Mouse (Mus musculus): Measurements from ENCODE around the gene Dhx58.
"Not testable (repeated sequence)": the region's sequence is repeated elsewhere in the genome, so short reads cannot be mapped to it uniquely, and the experiment has no call there.

The Dhx58 gene

GRCm38 (mm10) chr11:100703366-100703765 is 705 bp downstream of the Dhx58 start:
- intact Hi-C loops (cut with DNase I), result loop anchor here (5.0 kb wide), 1 partner anchor 131 kb away; the partner anchor contains the start of gene Cnp

GRCm38 (mm10) chr11:100702906-100703305 is 1.2 kb downstream of the Dhx58 start:
- intact Hi-C loops (cut with DNase I), result loop anchor here (5.0 kb wide), 1 partner anchor 131 kb away; the partner anchor contains the start of gene Cnp

DNA sequence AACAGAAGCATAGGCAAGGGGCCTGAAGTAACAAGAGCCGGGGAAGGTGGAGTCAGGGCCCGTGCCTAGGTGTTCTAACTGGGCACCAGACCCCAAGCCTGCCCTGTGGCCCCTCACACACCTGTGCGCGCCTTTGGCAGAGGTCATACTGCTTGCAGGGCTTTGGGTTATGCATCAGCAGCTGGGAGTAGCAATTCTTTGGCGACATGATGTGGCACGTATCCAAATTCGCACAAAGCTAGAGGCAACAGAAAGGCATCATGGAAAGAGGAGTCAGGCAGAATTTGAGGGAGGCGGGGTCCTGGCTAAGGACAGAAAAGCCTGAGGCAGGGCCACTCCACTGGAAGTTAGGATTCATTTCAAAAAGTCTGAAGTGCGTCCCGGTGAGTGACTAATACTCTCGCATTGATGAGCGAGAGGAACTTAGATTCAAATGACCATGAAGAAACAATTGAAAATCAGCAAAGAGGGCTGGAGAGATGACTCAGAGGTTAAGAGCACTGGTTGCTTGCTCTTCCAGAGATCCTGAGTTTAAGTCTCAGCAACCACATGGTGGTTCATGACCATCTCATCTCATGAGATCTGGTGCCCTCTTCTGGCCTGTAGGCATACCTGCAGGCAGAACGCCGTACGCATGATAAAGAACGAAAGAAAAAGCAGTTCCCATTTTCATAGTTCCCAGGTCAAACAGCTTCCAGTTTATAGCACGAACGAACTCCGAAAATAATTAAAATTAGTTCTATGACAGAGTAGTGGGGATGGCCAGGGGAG is 1.8 kb downstream of the Dhx58 start:
- intact Hi-C loops (cut with DNase I), result loop anchor here (5.0 kb wide), 1 partner anchor 130 kb away; the partner anchor contains the start of gene Cnp

DNA sequence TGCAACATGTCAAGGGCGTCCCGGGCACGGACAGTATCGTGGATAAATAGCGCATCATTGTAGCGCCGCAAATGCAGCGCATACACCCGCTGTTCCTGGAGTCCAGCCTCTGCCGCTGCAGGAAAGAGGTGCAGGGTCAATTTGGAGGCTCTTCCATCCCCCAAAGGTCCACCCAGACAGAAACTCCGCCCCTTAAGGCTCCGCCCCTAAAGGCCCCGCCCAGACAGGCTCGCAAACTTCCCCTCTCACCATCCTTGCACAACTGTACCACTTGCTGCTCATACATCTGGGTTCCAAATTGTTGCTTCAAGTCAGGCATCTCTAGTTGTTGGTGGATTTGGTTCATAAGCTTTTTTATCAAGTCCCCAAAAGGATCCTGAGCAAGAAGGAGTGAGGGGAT is 2.8 kb downstream of the Dhx58 start:
- intact Hi-C loops (cut with DNase I), result loop anchor here (2.0 to 5.0 kb wide), 2 partner anchors 129 to 274 kb away; partner anchors contain the start of gene Cnp

DNA sequence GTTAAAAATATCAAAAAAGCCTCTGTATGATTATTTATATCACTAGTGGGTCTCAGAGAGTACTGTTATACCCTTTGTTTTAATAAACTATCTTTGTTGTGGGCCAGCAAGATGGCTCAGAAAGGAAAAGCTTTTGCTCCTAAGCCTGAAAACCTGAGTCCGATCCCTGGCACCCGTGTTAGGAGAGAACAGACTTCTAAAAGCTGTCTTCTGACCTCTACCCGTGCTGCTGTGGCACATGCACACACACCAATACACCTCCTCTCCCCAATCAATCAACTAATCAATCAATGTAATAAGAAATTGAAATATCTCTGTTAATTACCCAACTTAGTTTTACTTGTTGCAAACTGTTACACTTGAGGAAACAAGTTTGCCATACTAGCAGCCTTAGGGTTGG is 3.4 kb downstream of the Dhx58 start:
- intact Hi-C loops (cut with DNase I), result loop anchor here (2.0 to 5.0 kb wide), 2 partner anchors 128 to 274 kb away; partner anchors contain the start of gene Cnp

DNA sequence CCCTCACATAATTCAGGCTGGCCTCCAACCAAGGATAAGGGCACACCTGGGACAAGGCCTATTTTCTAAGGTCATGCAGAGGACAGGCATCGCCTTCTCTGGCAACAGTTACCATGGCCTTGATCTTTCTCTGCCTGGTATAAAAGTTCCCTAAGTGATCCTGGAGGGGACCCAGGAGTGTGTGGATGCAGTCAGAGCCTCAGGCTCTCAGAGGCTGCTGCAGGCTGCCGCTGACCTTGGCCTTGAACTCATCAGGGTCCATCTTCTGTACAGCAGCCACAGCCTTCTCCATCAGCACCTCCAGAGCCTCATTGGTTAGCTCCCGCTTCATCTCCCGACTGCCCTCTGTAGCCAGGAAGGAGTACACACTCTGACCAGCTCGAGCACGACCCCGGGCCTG is 6.2 kb downstream of the Dhx58 start:
- intact Hi-C loops (cut with DNase I), result no loop called here

- intact Hi-C loops (cut with DNase I), result loop anchor here (1.0 to 5.0 kb wide), 2 partner anchors 53 to 69 kb away; no protein-coding TSS in a partner anchor
These were observed 9.1 kb downstream of the Dhx58 start for GRCm38 (mm10) chr11:100694926-100695325.

GRCm38 (mm10) chr11:100693154-100693553 is 10.9 kb downstream of the Dhx58 start:
- intact Hi-C loops (cut with DNase I), result loop anchor here (5.0 kb wide), 1 partner anchor 51 kb away; no protein-coding TSS in a partner anchor

GRCm38 (mm10) chr11:100692164-100692616 is 11.9 kb downstream of the Dhx58 start, which contains the start of gene Zfp385c:
TSS of gene Zfp385c (minus strand) at chr11:100692455.
- intact Hi-C loops (cut with DNase I), result loop anchor here (5.0 kb wide), 1 partner anchor 50 kb away; no protein-coding TSS in a partner anchor

DNA sequence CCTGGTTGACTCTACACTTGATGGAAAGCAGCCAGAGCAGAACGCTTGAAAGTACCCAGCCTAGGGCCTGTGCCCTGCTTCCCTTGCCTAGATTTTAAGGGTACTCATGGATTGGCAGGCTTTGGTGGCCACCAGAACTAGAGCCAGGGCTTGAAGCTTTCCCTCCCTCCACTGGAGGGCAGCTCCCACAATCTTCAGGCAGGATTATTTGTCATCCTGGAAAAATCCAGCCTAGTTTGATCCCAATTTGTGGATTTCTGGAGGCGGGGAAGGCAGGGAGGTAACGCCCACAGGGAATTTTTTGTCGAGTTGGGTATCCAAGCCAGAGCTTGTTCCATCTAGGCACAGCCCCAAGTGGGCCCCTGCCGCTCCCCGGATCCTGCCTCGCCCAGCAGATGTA is 13.7 kb downstream of the Dhx58 start:
- intact Hi-C loops (cut with DNase I), result loop anchor here (5.0 kb wide), 1 partner anchor 48 kb away; no protein-coding TSS in a partner anchor

- intact Hi-C loops (cut with DNase I), result no loop called here
These were observed 15.6 kb downstream of the Dhx58 start for GRCm38 (mm10) chr11:100688443-100688842.

- intact Hi-C loops (cut with DNase I), result no loop called here
These were observed 16.8 kb downstream of the Dhx58 start for GRCm38 (mm10) chr11:100687265-100687664.

- intact Hi-C loops (cut with DNase I), result no loop called here
These were observed 18.7 kb downstream of the Dhx58 start for GRCm38 (mm10) chr11:100685371-100685770.

DNA sequence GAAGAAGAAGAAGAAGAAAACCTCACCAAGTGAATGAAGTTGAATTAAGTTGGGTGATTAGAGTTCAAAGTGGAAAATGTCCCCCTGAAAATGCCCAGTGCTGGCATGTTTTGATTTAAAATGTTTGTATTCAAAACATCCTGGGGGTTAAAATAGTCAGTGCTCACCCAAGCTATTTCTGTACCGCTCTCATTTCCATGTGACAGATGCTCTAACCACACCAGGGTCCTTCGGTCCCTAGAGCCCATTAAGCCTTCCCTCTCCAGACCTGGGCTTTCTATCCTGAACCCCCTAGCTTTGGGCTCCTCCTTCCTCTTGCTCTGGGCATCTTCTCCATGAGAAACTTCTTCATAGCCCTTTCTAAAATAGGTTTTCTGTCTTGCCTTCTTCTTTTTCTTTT is 20.0 kb downstream of the Dhx58 start:
- intact Hi-C loops (cut with DNase I), result no loop called here

GRCm38 (mm10) chr11:100682526-100682925 is 21.5 kb downstream of the Dhx58 start:
- intact Hi-C loops (cut with DNase I), result no loop called here

DNA sequence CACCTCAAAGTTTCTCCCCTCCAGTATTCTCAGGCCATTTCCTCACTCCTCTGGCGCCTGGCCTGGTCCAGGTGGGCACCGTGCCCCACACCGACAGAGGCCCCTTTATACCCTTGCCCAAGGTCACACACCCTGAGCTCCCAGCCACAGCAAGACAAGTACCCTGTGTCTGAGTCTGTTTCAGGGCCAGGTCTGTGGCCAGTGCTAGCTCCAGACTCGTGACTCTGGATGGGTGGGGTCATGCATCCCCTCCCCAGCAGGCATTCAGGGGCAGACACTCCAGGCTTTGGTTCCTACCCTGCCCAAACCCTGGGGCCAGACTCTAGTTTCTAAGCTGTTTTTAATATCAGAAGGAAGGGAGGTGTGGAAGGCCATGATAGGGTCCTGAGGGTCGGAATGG is 22.2 kb downstream of the Dhx58 start:
- intact Hi-C loops (cut with DNase I), result no loop called here

DNA sequence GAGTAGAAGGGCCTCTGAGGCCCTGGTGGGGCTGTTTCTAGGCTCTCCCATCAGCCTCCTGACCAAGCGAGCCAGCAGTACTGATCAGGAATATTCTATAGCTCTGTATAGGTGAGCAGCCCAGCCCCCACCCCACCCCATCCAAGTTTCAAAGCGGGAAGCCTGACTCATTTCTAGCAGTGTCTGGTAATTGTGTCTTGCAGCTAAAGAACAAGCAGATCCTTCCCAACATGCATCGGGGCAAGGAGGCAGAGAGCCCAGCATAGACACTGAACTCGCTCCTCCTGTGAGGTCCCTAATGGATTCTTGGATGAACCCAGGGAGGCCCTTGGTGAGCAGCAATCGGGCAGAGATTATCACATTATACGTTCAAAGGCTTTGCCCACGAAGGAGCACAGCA is 26.3 kb downstream of the Dhx58 start:
- intact Hi-C loops (cut with DNase I), result no loop called here

DNA sequence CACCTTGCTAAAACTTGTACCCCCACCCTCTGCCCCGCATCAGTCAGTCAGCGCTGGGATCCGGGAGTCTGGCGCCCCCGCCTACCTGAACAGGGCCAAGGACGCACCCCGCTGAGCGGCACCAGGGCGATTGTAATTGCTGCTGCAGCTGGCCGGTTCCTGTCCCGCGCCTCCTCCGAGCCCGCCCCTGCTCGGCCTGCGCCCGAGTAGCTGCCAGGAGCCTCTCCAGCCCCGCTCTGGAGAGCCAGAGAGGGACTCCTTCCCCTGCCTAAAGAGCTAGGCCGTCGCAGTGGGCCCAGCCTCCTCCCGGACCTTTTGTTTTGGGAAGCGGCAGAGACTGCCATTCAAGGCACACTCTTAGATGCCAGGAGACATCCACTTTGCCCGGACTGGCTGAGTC is 30.9 kb downstream of the Dhx58 start:
- intact Hi-C loops (cut with DNase I), result no loop called here

GRCm38 (mm10) chr11:100671956-100672355 is 32.1 kb downstream of the Dhx58 start:
- intact Hi-C loops (cut with DNase I), result no loop called here

DNA sequence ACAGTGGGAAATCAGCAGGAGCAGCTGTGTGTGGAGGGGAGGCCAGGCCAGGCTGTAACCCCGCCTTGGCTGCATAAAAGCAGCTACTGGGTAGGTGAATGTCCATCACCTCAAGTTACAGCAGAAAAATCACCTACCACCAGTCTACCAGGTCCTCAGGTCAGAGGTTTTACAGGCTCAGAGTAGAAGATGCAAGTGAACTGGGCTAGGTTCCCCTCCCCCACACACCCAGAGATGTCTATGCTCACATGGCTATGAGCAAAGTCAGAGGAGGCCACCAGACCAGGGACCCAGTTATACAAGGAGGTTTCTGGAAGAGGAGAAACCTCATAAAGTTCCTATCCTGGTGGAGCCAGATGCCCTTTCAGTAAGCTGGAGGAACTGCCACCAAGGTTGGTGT is 33.0 kb downstream of the Dhx58 start:
- intact Hi-C loops (cut with DNase I), result no loop called here

DNA sequence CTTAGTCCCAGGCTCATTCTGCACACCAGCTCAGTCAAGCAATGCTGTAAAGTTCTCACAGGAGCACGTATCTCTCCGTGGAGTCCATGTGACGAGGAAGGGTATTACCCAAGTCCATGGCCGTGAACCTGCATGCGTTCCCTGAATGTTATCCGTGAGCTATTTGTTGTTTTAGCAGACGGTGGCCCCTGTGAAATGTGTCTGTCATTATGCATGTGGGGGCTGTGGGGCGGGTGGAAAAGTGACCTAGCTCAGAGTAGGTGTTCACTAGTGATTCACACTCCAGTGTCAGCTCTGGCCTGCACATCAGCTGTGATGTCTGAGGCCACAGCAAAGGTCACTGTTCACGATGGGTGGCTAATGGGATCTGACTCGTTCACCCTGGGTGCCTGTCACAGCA is 44.3 kb downstream of the Dhx58 start:
- intact Hi-C loops (cut with DNase I), result no loop called here

DNA sequence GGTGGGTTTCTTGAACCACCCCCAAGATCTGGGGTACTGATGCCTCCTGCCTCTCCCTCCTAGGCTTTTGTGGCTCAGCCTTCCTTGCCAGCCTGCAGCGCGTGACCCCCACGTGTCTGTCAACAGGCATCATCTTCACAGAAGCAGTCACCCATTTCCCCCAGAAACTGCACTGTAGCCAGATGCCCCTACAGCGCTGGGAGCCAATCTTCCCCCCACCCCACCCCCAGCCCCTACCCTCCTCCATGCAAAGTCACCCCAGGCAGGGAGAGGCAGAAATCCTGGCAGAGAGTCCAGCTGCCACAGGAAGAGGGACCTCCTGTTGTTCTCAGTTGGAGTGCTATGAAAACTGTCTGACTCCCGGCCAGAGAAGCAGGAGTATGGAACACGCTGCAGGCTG is 47.6 kb downstream of the Dhx58 start:
- intact Hi-C loops (cut with DNase I), result no loop called here

- intact Hi-C loops (cut with DNase I), result not testable (repeated sequence)
These were observed 48.5 kb downstream of the Dhx58 start for GRCm38 (mm10) chr11:100655589-100655988.
